Mouse (Mus musculus): ENCODE data around the gene Zfp119b. TPM values are rescaled to one million over a fixed set of nuclear protein-coding genes. Genes with fewer than 3 reads are reported as not detected.

Gene Zfp119b
- polyA plus RNA-seq, 1 experiment, result 0.27 TPM

Other genes with a start within 250 kb of the Zfp119b start
- gene Pot1b, start 236.9 kb downstream of the Zfp119b start, polyA plus RNA-seq (2012; rRNA removed), result 3.9 and 5.6 TPM in 2 replicates
- gene Adgre4, start 199.5 kb downstream of the Zfp119b start, polyA plus RNA-seq (2012; rRNA removed), result 14.1 and 14.9 TPM in 2 replicates
- 0.18 and 0.33 TPM in 2 replicates for gene Zfp119a, start 70.6 kb downstream of the Zfp119b start, polyA plus RNA-seq (2012; rRNA removed)
- gene Zfp959, start 57.4 kb downstream of the Zfp119b start, polyA plus RNA-seq (2012; rRNA removed), result 0.88 and 0.96 TPM in 2 replicates
- 36.3 and 44.8 TPM in 2 replicates for gene Ebi3, start 3.1 kb upstream of the Zfp119b start, polyA plus RNA-seq (2012; rRNA removed)
- gene Yju2, start 9.6 kb upstream of the Zfp119b start, polyA plus RNA-seq (2012; rRNA removed), result 8.2 and 10.5 TPM in 2 replicates
- gene Shd, start 21.0 kb upstream of the Zfp119b start, polyA plus RNA-seq (2012; rRNA removed), result 1.9 and 2.2 TPM in 2 replicates
- gene Fsd1, start 37.0 kb upstream of the Zfp119b start, polyA plus RNA-seq (2012; rRNA removed), result 0.06 and 0.07 TPM in 2 replicates
- 9.1 and 12.0 TPM in 2 replicates for gene Stap2, start 56.1 kb upstream of the Zfp119b start, polyA plus RNA-seq (2012; rRNA removed)
- gene Mpnd, start 56.2 kb upstream of the Zfp119b start, polyA plus RNA-seq (2012; rRNA removed), result 76.7 and 135 TPM in 2 replicates
- gene Sh3gl1, start 87.1 kb upstream of the Zfp119b start, polyA plus RNA-seq (2012; rRNA removed), result 72.3 and 80.8 TPM in 2 replicates
- gene Chaf1a, start 90.9 kb upstream of the Zfp119b start, polyA plus RNA-seq (2012; rRNA removed), result 2.8 and 4.3 TPM in 2 replicates
- gene Ubxn6, start 125.5 kb upstream of the Zfp119b start, polyA plus RNA-seq (2012; rRNA removed), result 45.3 and 56.4 TPM in 2 replicates
- 42.3 and 52.3 TPM in 2 replicates for gene Hdgfl2, start 130.1 kb upstream of the Zfp119b start, polyA plus RNA-seq (2012; rRNA removed)
- gene Plin4, start 160.3 kb upstream of the Zfp119b start, polyA plus RNA-seq (2012; rRNA removed), result 2.3 and 3.0 TPM in 2 replicates
- 0.30 and 0.36 TPM in 2 replicates for gene Plin5, start 168.1 kb upstream of the Zfp119b start, polyA plus RNA-seq (2012; rRNA removed)
- gene Lrg1, start 172.5 kb upstream of the Zfp119b start, polyA plus RNA-seq (2012; rRNA removed), result 56.0 and 79.2 TPM in 2 replicates
- 9.1 and 11.8 TPM in 2 replicates for gene Sema6b, start 190.8 kb upstream of the Zfp119b start, polyA plus RNA-seq (2012; rRNA removed)
- gene Tnfaip8l1, start 213.0 kb upstream of the Zfp119b start, polyA plus RNA-seq (2012; rRNA removed), result 6.6 and 7.3 TPM in 2 replicates
- 27.5 and 36.4 TPM in 2 replicates for gene Mydgf, start 234.4 kb upstream of the Zfp119b start, polyA plus RNA-seq (2012; rRNA removed)